Mouse (Mus musculus): ENCODE results near the gene Pycr2. TPM values are rescaled to one million over a fixed set of nuclear protein-coding genes. Genes with fewer than 3 reads are reported as not detected.

Pycr2 gene
- polyA plus RNA-seq (2014; fragmentation: Nextera tagmentation; extraction: Ambion mirVana): 162 and 171 TPM in 2 replicates

DNA sequence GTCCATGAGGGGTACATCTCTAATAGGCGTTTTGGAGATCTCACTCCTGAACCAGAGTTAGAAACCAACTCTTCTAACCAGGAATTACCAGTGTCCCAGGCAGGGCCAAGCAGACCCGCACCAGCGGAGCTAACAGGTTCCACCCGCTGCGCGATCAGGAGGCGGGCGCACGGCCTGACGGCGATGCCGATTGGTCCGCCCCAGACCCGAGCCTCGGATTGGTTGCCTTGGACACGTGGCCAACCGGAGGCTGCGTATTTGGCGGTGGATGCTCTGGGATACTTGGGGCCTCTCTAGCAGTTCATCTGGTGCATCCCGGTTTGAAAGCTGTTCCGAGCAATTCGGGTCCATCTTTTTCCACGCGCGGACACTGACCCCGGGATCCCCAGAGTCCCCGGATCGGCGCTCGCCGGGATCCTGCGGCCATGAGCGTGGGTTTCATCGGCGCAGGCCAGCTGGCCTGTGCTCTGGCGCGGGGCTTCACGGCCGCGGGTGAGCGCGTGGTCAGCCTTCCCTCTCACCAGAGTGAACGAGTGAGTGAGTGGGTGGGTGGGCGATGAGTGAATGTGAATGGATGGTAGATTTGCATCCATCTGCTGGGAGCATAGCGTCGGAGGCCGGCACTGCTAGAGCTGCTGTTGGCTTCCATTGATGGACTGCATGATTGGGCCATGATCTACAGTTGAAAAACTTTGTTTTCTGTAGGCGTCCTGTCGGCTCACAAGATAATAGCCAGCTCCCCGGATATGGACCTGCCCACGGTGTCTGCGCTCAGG, at the start of gene Pycr2:
Gene Pycr2 (plus strand): TSS at position 255 of the 776 bp plus-strand sequence.
- H3K36me3 ChIP-seq (ENCODE audit: control insufficient read depth, insufficient read depth, low read length): peaks cover 25% of the 10 kb centered on the region
- DNase-seq (ENCODE audit: low spot score) (peak; percentile 94), ATAC-seq (replicated peaks; ENCODE audit: low FRiP score) (peak; percentile 85)
- H3K9ac ChIP-seq (ENCODE audit: low read depth, low read length): peak within 1 kb of the TSS; percentile 92
- peak within 1 kb of the TSS; percentile 86 for H3K4me2 ChIP-seq
- H3K4me3 ChIP-seq (ENCODE audit: low read depth, low read length): peak within 1 kb of the TSS; percentile 95
- H3K9me3 ChIP-seq (ENCODE audit: control insufficient read depth, low read length): no peaks in the 10 kb centered on the region
- peaks cover 33% of the 10 kb centered on the region for H3K4me1 ChIP-seq (replicated peaks; ENCODE audit: control insufficient read depth, insufficient read depth, low read length)
- peak within 1 kb of the TSS; percentile 93 for H3K27ac ChIP-seq (ENCODE audit: low read depth, low read length)
- H3K27me3 ChIP-seq (replicated peaks; ENCODE audit: control insufficient read depth, insufficient read depth, low read length): no peaks in the 10 kb centered on the region
- WGBS: under 1% methylated on average over 52 of the region's 52 CpGs

DNA sequence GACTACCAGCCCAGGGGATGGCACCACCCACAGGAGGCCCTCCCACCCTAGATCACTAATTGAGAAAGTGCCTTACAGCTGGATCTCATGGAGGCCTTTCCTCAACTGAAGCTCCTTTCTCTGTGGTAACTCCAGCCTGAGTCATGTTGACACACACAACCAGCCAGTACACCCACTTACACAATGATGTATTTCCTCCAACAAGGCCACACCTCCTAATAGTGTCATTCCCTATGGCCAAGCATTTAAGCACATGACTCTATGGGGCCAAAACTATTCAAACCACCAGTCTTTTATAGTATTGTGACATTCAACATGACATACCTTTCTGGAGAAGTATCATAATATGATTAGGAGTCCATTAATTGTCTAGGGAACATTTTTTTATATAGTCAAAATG, 45.3 kb upstream of the Pycr2 start:
- ATAC-seq (replicated peaks; ENCODE audit: low FRiP score): no peak
- Histone ChIP-seq H3K4me1 (replicated peaks; ENCODE audit: control insufficient read depth, insufficient read depth, low read length) (peaks cover 8% of the 10 kb centered on the region), H3K4me3 (ENCODE audit: low read depth, low read length) (no peak overlapping the region), H3K27me3 (replicated peaks; ENCODE audit: control insufficient read depth, insufficient read depth, low read length) (no peaks in the 10 kb centered on the region), H3K4me2 (no peak overlapping the region), H3K9ac (ENCODE audit: low read depth, low read length) (no peak overlapping the region), H3K27ac (ENCODE audit: low read depth, low read length) (no peak overlapping the region), H3K9me3 (ENCODE audit: control insufficient read depth, low read length) (no peaks in the 10 kb centered on the region), H3K36me3 (ENCODE audit: control insufficient read depth, insufficient read depth, low read length) (peaks cover 55% of the 10 kb centered on the region)
- DNase-seq (ENCODE audit: low spot score): no peak

DNA sequence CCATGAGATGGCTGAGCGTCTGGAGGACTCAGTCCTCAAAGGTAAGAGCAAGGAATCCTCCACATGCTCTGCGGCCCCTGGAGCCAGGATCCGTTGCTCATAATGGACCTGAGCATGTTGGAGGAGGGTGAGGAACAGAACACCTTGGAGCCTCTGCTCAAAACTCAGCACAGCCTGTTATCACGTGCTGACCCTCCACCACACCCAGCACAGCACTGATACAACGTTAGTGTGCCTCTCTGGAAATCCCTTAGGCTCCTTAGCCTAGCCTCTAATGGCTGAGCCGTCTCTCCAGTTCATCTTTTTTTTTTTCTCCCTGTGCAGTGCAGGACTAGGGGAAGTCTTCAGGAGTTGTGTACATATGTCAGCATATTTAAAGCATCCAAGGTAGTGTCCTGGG, 44.1 kb upstream of the Pycr2 start:
- WGBS: 74% methylated on average over 6 of the region's 6 CpGs
- Histone ChIP-seq H3K9me3 (ENCODE audit: control insufficient read depth, low read length) (no peaks in the 10 kb centered on the region), H3K36me3 (ENCODE audit: control insufficient read depth, insufficient read depth, low read length) (peaks cover 63% of the 10 kb centered on the region), H3K4me2 (no peak overlapping the region), H3K27me3 (replicated peaks; ENCODE audit: control insufficient read depth, insufficient read depth, low read length) (no peaks in the 10 kb centered on the region), H3K27ac (ENCODE audit: low read depth, low read length) (no peak overlapping the region), H3K4me3 (ENCODE audit: low read depth, low read length) (no peak overlapping the region), H3K4me1 (replicated peaks; ENCODE audit: control insufficient read depth, insufficient read depth, low read length) (peaks cover 7% of the 10 kb centered on the region), H3K9ac (ENCODE audit: low read depth, low read length) (no peak overlapping the region)
- ATAC-seq (replicated peaks; ENCODE audit: low FRiP score) (peak; percentile 73), DNase-seq (ENCODE audit: low spot score) (no peak)

GRCm38 (mm10) chr1:180863606-180864005, 40.5 kb upstream of the Pycr2 start:
- ATAC-seq (replicated peaks; ENCODE audit: low FRiP score): no peak

GRCm38 (mm10) chr1:180866001-180866400, 38.1 kb upstream of the Pycr2 start:
- Histone ChIP-seq H3K9me3 (ENCODE audit: control insufficient read depth, low read length) (no peaks in the 10 kb centered on the region), H3K36me3 (ENCODE audit: control insufficient read depth, insufficient read depth, low read length) (peaks cover 44% of the 10 kb centered on the region), H3K9ac (ENCODE audit: low read depth, low read length) (no peak overlapping the region), H3K4me2 (no peak overlapping the region), H3K27ac (ENCODE audit: low read depth, low read length) (no peak overlapping the region), H3K4me3 (ENCODE audit: low read depth, low read length) (no peak overlapping the region), H3K27me3 (replicated peaks; ENCODE audit: control insufficient read depth, insufficient read depth, low read length) (no peaks in the 10 kb centered on the region), H3K4me1 (replicated peaks; ENCODE audit: control insufficient read depth, insufficient read depth, low read length) (no peaks in the 10 kb centered on the region)
- ATAC-seq (replicated peaks; ENCODE audit: low FRiP score) (no peak), DNase-seq (ENCODE audit: low spot score) (no peak)
- 92% methylated on average over 7 of the region's 7 CpGs for WGBS

More at GRCm38 (mm10) chr1:180863606-180864005, 40.5 kb upstream of the Pycr2 start:
- Histone ChIP-seq H3K27ac (ENCODE audit: low read depth, low read length) (no peak overlapping the region), H3K4me1 (replicated peaks; ENCODE audit: control insufficient read depth, insufficient read depth, low read length) (peaks cover 6% of the 10 kb centered on the region), H3K9ac (ENCODE audit: low read depth, low read length) (no peak overlapping the region), H3K27me3 (replicated peaks; ENCODE audit: control insufficient read depth, insufficient read depth, low read length) (no peaks in the 10 kb centered on the region), H3K36me3 (ENCODE audit: control insufficient read depth, insufficient read depth, low read length) (peaks cover 61% of the 10 kb centered on the region), H3K4me2 (no peak overlapping the region), H3K4me3 (ENCODE audit: low read depth, low read length) (no peak overlapping the region), H3K9me3 (ENCODE audit: control insufficient read depth, low read length) (no peaks in the 10 kb centered on the region)
- no peak for DNase-seq (ENCODE audit: low spot score)
- 26% methylated on average over 1 of the region's 1 CpGs for WGBS

DNA sequence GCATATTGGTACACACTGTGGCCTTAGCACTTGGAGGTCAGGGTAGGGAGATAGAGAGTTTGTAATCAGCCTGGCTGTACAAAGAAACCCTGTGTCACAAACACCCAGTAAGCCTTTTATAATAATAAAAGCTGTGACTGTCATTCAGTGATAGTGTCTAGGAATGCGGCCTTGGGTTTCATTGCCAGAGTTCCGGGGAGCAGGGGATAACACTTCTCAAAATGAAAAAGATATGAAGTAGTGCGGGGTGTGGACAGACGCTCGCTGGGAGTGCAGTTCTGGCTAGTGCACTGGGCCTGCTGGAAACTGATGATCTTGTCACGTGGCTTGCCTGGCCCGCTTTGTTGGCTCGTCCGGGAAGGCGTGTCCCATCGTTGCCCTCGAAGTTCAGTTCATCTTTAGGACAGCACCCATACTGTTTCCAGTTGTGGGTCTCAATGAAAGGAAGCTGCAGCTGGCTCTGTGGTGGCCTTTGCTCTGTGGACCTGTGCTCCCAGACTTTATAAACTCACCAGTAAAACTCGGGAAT, 33.9 kb upstream of the Pycr2 start:
- ATAC-seq (replicated peaks; ENCODE audit: low FRiP score) (no peak), DNase-seq (ENCODE audit: low spot score) (no peak)
- Histone ChIP-seq H3K4me2 (no peak overlapping the region), H3K9ac (ENCODE audit: low read depth, low read length) (no peak overlapping the region), H3K36me3 (ENCODE audit: control insufficient read depth, insufficient read depth, low read length) (peaks cover 13% of the 10 kb centered on the region), H3K27me3 (replicated peaks; ENCODE audit: control insufficient read depth, insufficient read depth, low read length) (no peaks in the 10 kb centered on the region), H3K4me3 (ENCODE audit: low read depth, low read length) (no peak overlapping the region), H3K27ac (ENCODE audit: low read depth, low read length) (no peak overlapping the region), H3K9me3 (ENCODE audit: control insufficient read depth, low read length) (no peaks in the 10 kb centered on the region), H3K4me1 (replicated peaks; ENCODE audit: control insufficient read depth, insufficient read depth, low read length) (no peaks in the 10 kb centered on the region)
- 67% methylated on average over 13 of the region's 13 CpGs for WGBS

GRCm38 (mm10) chr1:180873861-180874484, 30.1 kb upstream of the Pycr2 start:
- no peaks in the 10 kb centered on the region for H3K36me3 ChIP-seq (ENCODE audit: control insufficient read depth, insufficient read depth, low read length)
- no peak overlapping the region for H3K4me3 ChIP-seq (ENCODE audit: low read depth, low read length)
- WGBS: 16% methylated on average over 9 of the region's 9 CpGs

DNA sequence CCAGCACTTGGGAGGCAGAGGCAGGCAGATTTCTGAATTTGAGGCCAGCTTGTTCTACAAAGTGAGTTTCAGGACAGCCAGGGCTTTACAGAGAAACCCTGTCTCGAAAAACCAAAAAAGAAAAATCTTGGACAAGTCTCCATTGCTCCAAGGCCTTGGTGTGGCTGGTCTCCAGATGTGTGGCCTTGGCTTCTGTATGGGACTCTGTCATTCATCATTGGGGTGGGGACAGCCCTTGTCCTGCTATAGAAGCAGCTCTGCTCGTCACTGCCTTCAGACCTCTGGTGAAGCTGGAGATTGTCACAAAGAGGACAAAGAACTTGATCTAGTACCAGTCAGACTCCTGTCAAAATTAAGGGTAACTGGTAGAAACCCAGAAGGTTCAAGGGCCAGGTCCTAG, 29.5 kb upstream of the Pycr2 start:
- H3K9me3 ChIP-seq (ENCODE audit: control insufficient read depth, low read length): no peaks in the 10 kb centered on the region
- ATAC-seq (replicated peaks; ENCODE audit: low FRiP score): no peak
- H3K4me1 ChIP-seq (replicated peaks; ENCODE audit: control insufficient read depth, insufficient read depth, low read length): no peaks in the 10 kb centered on the region
- H3K4me2 ChIP-seq: no peak overlapping the region
- H3K4me3 ChIP-seq (ENCODE audit: low read depth, low read length): no peak overlapping the region
- H3K36me3 ChIP-seq (ENCODE audit: control insufficient read depth, insufficient read depth, low read length): no peaks in the 10 kb centered on the region
- no peak for DNase-seq (ENCODE audit: low spot score)
- H3K9ac ChIP-seq (ENCODE audit: low read depth, low read length): no peak overlapping the region
- no peak overlapping the region for H3K27ac ChIP-seq (ENCODE audit: low read depth, low read length)
- H3K27me3 ChIP-seq (replicated peaks; ENCODE audit: control insufficient read depth, insufficient read depth, low read length): no peaks in the 10 kb centered on the region
- 74% methylated on average over 2 of the region's 2 CpGs for WGBS

More at GRCm38 (mm10) chr1:180873861-180874484, 30.1 kb upstream of the Pycr2 start:
- Histone ChIP-seq H3K27me3 (replicated peaks; ENCODE audit: control insufficient read depth, insufficient read depth, low read length) (no peaks in the 10 kb centered on the region), H3K9me3 (ENCODE audit: control insufficient read depth, low read length) (no peaks in the 10 kb centered on the region), H3K9ac (ENCODE audit: low read depth, low read length) (no peak overlapping the region), H3K4me2 (no peak overlapping the region), H3K27ac (ENCODE audit: low read depth, low read length) (no peak overlapping the region), H3K4me1 (replicated peaks; ENCODE audit: control insufficient read depth, insufficient read depth, low read length) (no peaks in the 10 kb centered on the region)
- DNase-seq (ENCODE audit: low spot score) (peak; percentile 67), ATAC-seq (replicated peaks; ENCODE audit: low FRiP score) (peak; percentile 73)

Measured in liver, embryonic 11.5 days (tissue).